Mouse (Mus musculus) heart, postnatal 0 days (tissue): Measurements from ENCODE around the gene Evpl.

Experiments
- CTCF ChIP-seq: IDR thresholded peaks from 2 replicates; pipeline ENCODE4 v1.5.1; 2016; ENCODE audit warnings: antibody characterized with exemption, control low read depth, low read depth
- EP300 ChIP-seq: IDR thresholded peaks from 2 replicates; pipeline ENCODE4 v1.6.1; 2016; ENCODE audit warnings: antibody characterized with exemption, low read depth

- TF ChIP-seq CTCF (no peak), EP300 (no peak)
Observed at GRCm38 (mm10) chr11:116285770-116286191, 47.9 kb upstream of the Evpl start.
